Mouse (Mus musculus) stomach, embryonic 16.5 days (tissue): ENCODE results near the gene Tmc6. TPM values are rescaled to one million over a fixed set of nuclear protein-coding genes. Genes with fewer than 3 reads are reported as not detected.

ENCODE experiments used
- ATAC-seq: fragments of 200-750 bp; cut with Nextera tagmentation; 2 replicates; pipeline ENCODE4 v1.8.0; 2017; ENCODE audit warnings: moderate number of reproducible peaks, moderate TSS enrichment; ENCODE audit not compliant: insufficient read depth, low FRiP score
- H3K27ac ChIP-seq: fragments of 300-500 bp; sonication (generic); 2 replicates; pipeline ENCODE4 v1.5.1; 2014; ENCODE audit warnings: low read length
- H3K27me3 ChIP-seq: fragments of 300-500 bp; sonication (generic); 2 replicates; pipeline ENCODE4 v1.6.1; 2014; ENCODE audit warnings: low read length, control low read depth, mixed read lengths; ENCODE audit not compliant: control insufficient read depth, insufficient read depth
- H3K36me3 ChIP-seq: fragments of 300-500 bp; sonication (generic); 2 replicates; pipeline ENCODE4 v1.6.1; 2014; ENCODE audit warnings: low read length; ENCODE audit not compliant: control insufficient read depth, insufficient read depth
- H3K4me1 ChIP-seq: fragments of 300-500 bp; sonication (generic); 2 replicates; pipeline ENCODE4 v1.6.1; 2014; ENCODE audit warnings: low read length, control low read depth, mixed read lengths; ENCODE audit not compliant: control insufficient read depth, insufficient read depth
- H3K4me2 ChIP-seq: fragments of 300-500 bp; sonication (generic); 2 replicates; pipeline ENCODE4 v1.6.1; 2014; ENCODE audit warnings: low read depth, low read length, mixed read lengths
- H3K4me3 ChIP-seq: fragments of 300-500 bp; sonication (generic); replicated peaks from 2 replicates; pipeline ENCODE4 v1.5.1; 2014; ENCODE audit warnings: mild to moderate bottlenecking, low read length
- H3K9ac ChIP-seq: fragments of 300-500 bp; sonication (generic); 2 replicates; pipeline ENCODE4 v1.6.1; 2014; ENCODE audit warnings: low read length
- H3K9me3 ChIP-seq: fragments of 300-500 bp; sonication (generic); replicated peaks from 2 replicates; pipeline ENCODE4 v1.6.1; 2016; ENCODE audit warnings: low read length, control low read depth; ENCODE audit not compliant: control insufficient read depth
- WGBS: fragments of 180-500 bp; shearing (Covaris S2); extraction: QIAGEN DNeasy Blood & Tissue Kit; methylation state at CpG from one replicate; pipeline ENCODE4 v1.1.7; 2014; 5-methylcytosine and 5-hydroxymethylcytosine counted together
- polyA plus RNA-seq: library from polyadenylated mRNA; unstranded; fragments of >200 nt; fragmentation: Nextera tagmentation; extraction: Ambion mirVana; gene quantifications from 2 replicates; pipeline ENCODE4 v1.2.1, GENCODE M21; 2015

Gene Tmc6
- polyA plus RNA-seq, 1 experiment from 2014 or later = 31.6 TPM

GRCm38 (mm10) chr11:117769683-117770047, 12.3 kb downstream of the Tmc6 start:
- WGBS = 75% methylated on average over 7 of the region's 7 CpGs

GRCm38 (mm10) chr11:117768725-117769682, 13.0 kb downstream of the Tmc6 start:
- no peaks in the 10 kb centered on the region; the same call in 1 of the 2 replicates for H3K4me1 ChIP-seq

More at GRCm38 (mm10) chr11:117769683-117770047, 12.3 kb downstream of the Tmc6 start:
- Histone ChIP-seq H3K4me2 (no peak overlapping the region), H3K4me1 (no peaks in the 10 kb centered on the region; the same call in 1 of the 2 replicates), H3K9ac (no peak overlapping the region), H3K27ac (0 out of 2 replicates have a peak overlapping the region, but pooled peaks have one; percentile 34), H3K27me3 (no peaks in the 10 kb centered on the region), H3K9me3 (no peaks in the 10 kb centered on the region), H3K36me3 (peaks cover 3% of the 10 kb centered on the region; the same call in 1 of the 2 replicates), H3K4me3 (no peak overlapping the region)
- no peak for ATAC-seq

GRCm38 (mm10) chr11:117766275-117766674, 15.7 kb downstream of the Tmc6 start:
- Histone ChIP-seq H3K36me3 (0 out of 2 replicates have a peak, but pooled peaks cover 7% of the 10 kb centered on the region), H3K9me3 (no peaks in the 10 kb centered on the region), H3K9ac (no peak overlapping the region), H3K27ac (no peak overlapping the region), H3K4me1 (no peaks in the 10 kb centered on the region; the same call in 1 of the 2 replicates), H3K4me2 (no peak overlapping the region), H3K27me3 (no peaks in the 10 kb centered on the region), H3K4me3 (no peak overlapping the region)
- no peak for ATAC-seq
- whole genome bisulfite sequencing = 82% methylated on average over 3 of the region's 3 CpGs

More at GRCm38 (mm10) chr11:117768725-117769682, 13.0 kb downstream of the Tmc6 start:
- no peak overlapping the region for H3K9ac ChIP-seq
- no peaks in the 10 kb centered on the region for H3K27me3 ChIP-seq
- H3K27ac ChIP-seq = peak overlapping the region; percentile 34; the same call in 1 of the 2 replicates
- H3K9me3 ChIP-seq = no peaks in the 10 kb centered on the region
- no peak for ATAC-seq
- no peak overlapping the region for H3K4me3 ChIP-seq
- WGBS = 70% methylated on average over 20 of the region's 20 CpGs
- H3K36me3 ChIP-seq = 0 out of 2 replicates have a peak, but pooled peaks cover 7% of the 10 kb centered on the region
- H3K4me2 ChIP-seq = no peak overlapping the region

GRCm38 (mm10) chr11:117765361-117765760, 16.6 kb downstream of the Tmc6 start:
- Histone ChIP-seq H3K9me3 (no peaks in the 10 kb centered on the region), H3K4me3 (no peak overlapping the region), H3K27ac (no peak overlapping the region), H3K4me2 (no peak overlapping the region), H3K36me3 (peaks cover 10% of the 10 kb centered on the region; the same call in 1 of the 2 replicates), H3K9ac (no peak overlapping the region), H3K4me1 (no peaks in the 10 kb centered on the region; the same call in 1 of the 2 replicates), H3K27me3 (no peaks in the 10 kb centered on the region)
- WGBS = 88% methylated on average over 5 of the region's 5 CpGs
- no peak for ATAC-seq

GRCm38 (mm10) chr11:117764319-117764718, 17.7 kb downstream of the Tmc6 start:
- Histone ChIP-seq H3K27ac (peak overlapping the region; percentile 38; the same call in 1 of the 2 replicates), H3K4me1 (no peaks in the 10 kb centered on the region; the same call in 1 of the 2 replicates), H3K27me3 (no peaks in the 10 kb centered on the region), H3K9me3 (no peaks in the 10 kb centered on the region), H3K36me3 (peaks cover 18% of the 10 kb centered on the region; the same call in 1 of the 2 replicates), H3K9ac (no peak overlapping the region), H3K4me3 (no peak overlapping the region), H3K4me2 (no peak overlapping the region)
- WGBS = 86% methylated on average over 9 of the region's 9 CpGs
- no peak for ATAC-seq

GRCm38 (mm10) chr11:117762246-117762645, 19.8 kb downstream of the Tmc6 start:
- ATAC-seq = no peak
- peaks cover 28% of the 10 kb centered on the region; the same call in 1 of the 2 replicates for H3K36me3 ChIP-seq
- 86% methylated on average over 12 of the region's 12 CpGs for WGBS
- H3K4me3 ChIP-seq = no peak overlapping the region
- H3K4me1 ChIP-seq = no peaks in the 10 kb centered on the region
- no peaks in the 10 kb centered on the region for H3K27me3 ChIP-seq
- no peak overlapping the region for H3K4me2 ChIP-seq
- H3K9me3 ChIP-seq = no peaks in the 10 kb centered on the region
- no peak overlapping the region for H3K9ac ChIP-seq
- H3K27ac ChIP-seq = no peak overlapping the region

GRCm38 (mm10) chr11:117761801-117762200, 20.2 kb downstream of the Tmc6 start:
- Histone ChIP-seq H3K4me3 (no peak overlapping the region), H3K9ac (no peak overlapping the region), H3K9me3 (no peaks in the 10 kb centered on the region), H3K36me3 (peaks cover 32% of the 10 kb centered on the region; the same call in 1 of the 2 replicates), H3K27ac (no peak overlapping the region), H3K4me2 (no peak overlapping the region), H3K4me1 (no peaks in the 10 kb centered on the region), H3K27me3 (no peaks in the 10 kb centered on the region)
- no peak for ATAC-seq
- WGBS = 81% methylated on average over 13 of the region's 13 CpGs

GRCm38 (mm10) chr11:117760374-117761119, 21.5 kb downstream of the Tmc6 start:
- Histone ChIP-seq H3K9me3 (no peaks in the 10 kb centered on the region), H3K4me2 (no peak overlapping the region), H3K36me3 (peaks cover 42% of the 10 kb centered on the region), H3K27ac (no peak overlapping the region), H3K4me1 (no peaks in the 10 kb centered on the region), H3K27me3 (no peaks in the 10 kb centered on the region), H3K4me3 (no peak overlapping the region), H3K9ac (no peak overlapping the region)
- 89% methylated on average over 26 of the region's 26 CpGs for WGBS
- no peak for ATAC-seq
